Mouse (Mus musculus) thymus, adult 2 months (tissue): Measurements from ENCODE around the gene Nr1h2.

Experiments used
- CTCF ChIP-seq: fragments of 200-500 bp; IDR thresholded peaks from 2 replicates; pipeline ENCODE4 v1.5.1; 2012; ENCODE audit warnings: mild to moderate bottlenecking, control low read depth, low read length, moderate library complexity, borderline replicate concordance; ENCODE audit not compliant: control insufficient read depth, poor library complexity, insufficient read depth; ENCODE audit errors: extremely low read depth
- POLR2A ChIP-seq: fragments of 200-500 bp; IDR thresholded peaks from 2 replicates; pipeline ENCODE4 v1.6.1; 2012; ENCODE audit warnings: mild to moderate bottlenecking, low read length, control low read depth, moderate library complexity; ENCODE audit not compliant: control insufficient read depth, poor library complexity, insufficient read depth; ENCODE audit errors: extremely low read depth

GRCm38 (mm10) chr7:44527483-44528398, 26.0 kb downstream of the Nr1h2 start:
- TF ChIP-seq POLR2A, result 0 out of 2 replicates have a peak, but pooled peaks have one; percentile 21
- TF ChIP-seq CTCF, result peak; percentile 86; the same call in 1 of the 2 replicates
